In the genomic region with DNA sequence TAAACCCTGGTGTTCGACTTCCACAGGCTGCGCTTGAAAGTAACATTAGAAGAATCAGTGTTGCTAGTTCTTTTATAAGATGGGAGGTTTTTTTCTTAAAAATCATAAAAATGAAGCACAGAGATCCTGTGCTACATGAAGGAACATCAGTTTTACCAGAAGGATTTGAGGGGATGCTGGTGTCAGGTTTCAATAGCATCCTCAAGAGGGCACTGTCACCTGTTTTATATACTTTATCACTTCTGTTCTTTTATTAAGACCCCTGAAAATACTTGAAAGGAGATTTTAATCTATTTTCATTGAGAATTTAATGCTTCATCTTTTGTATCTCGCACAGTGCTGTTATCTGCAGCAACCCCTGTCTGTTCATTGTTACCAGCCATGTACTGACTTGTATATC, we compare ENCODE assay signal across 18 mouse cellular contexts.
A peak's percentile ranks its signal among the peaks of the same experiment; 100 is the strongest.
DNase-seq lines count a peak whose midpoint lies in the region; ATAC-seq and TF ChIP-seq lines count a peak whose summit lies in the region.
"Had no signal": no experiment of that assay in that cellular context is flagged by ENCODE, and none has a peak within 500 bp of the region (broad histone marks: within the 10 kb centered on the region; RNA-seq: fewer than 3 reads in every experiment).

No protein-coding gene starts in this region.

- H3K9ac ChIP-seq in forebrain, embryonic 14.5 days (ENCODE audit: low read length): no peak overlapping the region
- no peak overlapping the region for H3K9ac ChIP-seq in forebrain, embryonic 12.5 days
- H3K9ac ChIP-seq: forebrain, embryonic 15.5 days; lung, embryonic 15.5 days had no signal

- WGBS in forebrain, embryonic 14.5 days: 69% methylated on average over 3 of the region's 3 CpGs
- WGBS in forebrain, embryonic 12.5 days: 73% methylated on average over 3 of the region's 3 CpGs

- DNase-seq in forebrain, embryonic 14.5 days (ENCODE audit: low spot score): peak; percentile 59
- no peak for DNase-seq in layer of hippocampus, adult 2 months (ENCODE audit: low spot score in 2 of 2)
- no peak for DNase-seq in layer of hippocampus, adult 9-10 months (ENCODE audit: low spot score)
- peak; percentile 15 for DNase-seq in A20 (ENCODE audit: low read depth, low spot score)
- DNase-seq in forelimb bud, embryonic 11.5 days (ENCODE audit: low read depth, low spot score): peak; percentile 8
- DNase-seq in ovary, postnatal 10 days (ENCODE audit: low spot score): no peak
- DNase-seq: adrenal gland, postnatal 25 days; cerebellum, postnatal 25 days; gastrocnemius, postnatal 10 days; heart, postnatal 36 days; layer of hippocampus, adult 9-11 months; thymus, postnatal 36 days had no signal

- ATAC-seq in forebrain, embryonic 14.5 days: no peak
- ATAC-seq in forebrain, embryonic 12.5 days (ENCODE audit: low FRiP score): no peak
- ATAC-seq: CD4-positive, CD25-positive, alpha-beta regulatory T cell, adult 4 months; forebrain, embryonic 15.5 days; inflammation-experienced regulatory T-cells, adult 6 months had no signal

- no peaks in the 10 kb centered on the region for H3K4me1 ChIP-seq in forebrain, embryonic 14.5 days (ENCODE audit: control insufficient read depth, insufficient read depth, low read length)
- 0 out of 2 replicates have a peak, but pooled peaks cover 9% of the 10 kb centered on the region for H3K4me1 ChIP-seq in forebrain, embryonic 12.5 days
- H3K4me1 ChIP-seq: forebrain, embryonic 15.5 days; heart, embryonic 10.5 days; lung, embryonic 15.5 days had no signal

- no peaks in the 10 kb centered on the region for H3K9me3 ChIP-seq in forebrain, embryonic 14.5 days (replicated peaks; ENCODE audit: control insufficient read depth, low read length)
- no peaks in the 10 kb centered on the region for H3K9me3 ChIP-seq in forebrain, embryonic 12.5 days
- H3K9me3 ChIP-seq: forebrain, embryonic 15.5 days; heart, embryonic 10.5 days; lung, embryonic 15.5 days had no signal

- TF ChIP-seq CTCF in layer of hippocampus, adult 2 months (conservative IDR thresholded peaks at IDR 0.05): peak; percentile 78

- H3K27me3 ChIP-seq in forebrain, embryonic 14.5 days (replicated peaks; ENCODE audit: control insufficient read depth, insufficient read depth, low read length): no peaks in the 10 kb centered on the region
- H3K27me3 ChIP-seq in forebrain, embryonic 12.5 days: no peaks in the 10 kb centered on the region
- H3K27me3 ChIP-seq: forebrain, embryonic 15.5 days; lung, embryonic 15.5 days had no signal

- no peak overlapping the region for H3K4me2 ChIP-seq in forebrain, embryonic 14.5 days (ENCODE audit: low read length)
- H3K4me2 ChIP-seq in forebrain, embryonic 12.5 days: no peak overlapping the region
- H3K4me2 ChIP-seq: forebrain, embryonic 15.5 days; lung, embryonic 15.5 days had no signal

- no peak overlapping the region for H3K4me3 ChIP-seq in forebrain, embryonic 14.5 days (ENCODE audit: low read depth, low read length)
- no peak overlapping the region for H3K4me3 ChIP-seq in forebrain, embryonic 12.5 days (replicated peaks)
- H3K4me3 ChIP-seq in layer of hippocampus, adult 2 months: no peak overlapping the region
- H3K4me3 ChIP-seq: forebrain, embryonic 15.5 days; heart, embryonic 10.5 days; lung, embryonic 15.5 days had no signal

- H3K36me3 ChIP-seq in forebrain, embryonic 14.5 days (ENCODE audit: control insufficient read depth, insufficient read depth, low read length): no peaks in the 10 kb centered on the region
- no peaks in the 10 kb centered on the region for H3K36me3 ChIP-seq in forebrain, embryonic 12.5 days (replicated peaks)
- H3K36me3 ChIP-seq: forebrain, embryonic 15.5 days; heart, embryonic 10.5 days; lung, embryonic 15.5 days had no signal

- no peak overlapping the region for H3K27ac ChIP-seq in forebrain, embryonic 14.5 days (ENCODE audit: low read depth, low read length)
- no peak overlapping the region for H3K27ac ChIP-seq in forebrain, embryonic 12.5 days
- H3K27ac ChIP-seq in layer of hippocampus, adult 2 months: no peak overlapping the region
- H3K27ac ChIP-seq: forebrain, embryonic 15.5 days; heart, embryonic 10.5 days; lung, embryonic 15.5 days had no signal

Comparison
In these comparisons a context has a peak if more than half of its experiments do, and no peak if none do; other contexts are left out.
1. DNase-seq: peak in forebrain, embryonic 14.5 days (single experiment), A20 (single experiment) and forelimb bud, embryonic 11.5 days (single experiment); none in layer of hippocampus, adult 2 months (0 of 2), layer of hippocampus, adult 9-10 months (single experiment) and ovary, postnatal 10 days (single experiment).